25 mouse cellular contexts compared by ENCODE assay signal in genomic region chr16:93130622-93131021, GRCm38 (mm10).
DNase-seq lines count a peak whose midpoint lies in the region; ATAC-seq and TF ChIP-seq lines count a peak whose summit lies in the region.
"Had no signal": no experiment of that assay in that cellular context is flagged by ENCODE, and none has a peak within 500 bp of the region (broad histone marks: within the 10 kb centered on the region; RNA-seq: fewer than 3 reads in every experiment).

No protein-coding gene starts in this region.

- peak; percentile 61 for ATAC-seq in liver, embryonic 15.5 days (ENCODE audit: insufficient read depth)
- ATAC-seq: CD4-positive, CD25-positive, alpha-beta regulatory T cell, adult 4 months; forebrain, embryonic 14.5 days; midbrain, embryonic 15.5 days; Patski had no signal

- 68% methylated on average over 6 of the region's 6 CpGs for WGBS in heart, embryonic 10.5 days
- WGBS in limb, embryonic 10.5 days, result 85% methylated on average over 6 of the region's 6 CpGs
- WGBS in liver, embryonic 15.5 days (ENCODE audit: insufficient replicate concordance), result 46% methylated on average over 6 of the region's 6 CpGs

- no peaks in the 10 kb centered on the region for H3K36me3 ChIP-seq in heart, embryonic 10.5 days
- peaks cover 0 to 55% of the 10 kb centered on the region in 2 experiments; a peak in 2 of 4 replicates for H3K36me3 ChIP-seq in MEL (ENCODE audit: control insufficient read depth in 1 of 2, insufficient read depth in 2 of 2, low read length in 2 of 2)
- H3K36me3 ChIP-seq in limb, embryonic 10.5 days, result no peaks in the 10 kb centered on the region
- H3K36me3 ChIP-seq in liver, embryonic 15.5 days (replicated peaks), result no peaks in the 10 kb centered on the region
- H3K36me3 ChIP-seq: embryonic facial prominence, embryonic 12.5 days; lung, embryonic 15.5 days; midbrain, embryonic 15.5 days; neural tube, embryonic 12.5 days had no signal

- no peaks in the 10 kb centered on the region for H3K79me2 ChIP-seq in MEL (ENCODE audit: control insufficient read depth, insufficient read depth, low read length, poor library complexity)

- no peak for TF ChIP-seq POLR2A in MEL (IDR thresholded peaks at IDR 0.05; ENCODE audit: control insufficient read depth in 1 of 2, insufficient read depth in 1 of 2, low read depth in 1 of 2, low read length in 2 of 2, poor library complexity in 1 of 2)

- H3K9ac ChIP-seq in MEL (ENCODE audit: control insufficient read depth, low read depth, low read length, poor library complexity, severe bottlenecking), result no peak overlapping the region
- H3K9ac ChIP-seq in liver, embryonic 15.5 days, result peak overlapping the region; percentile 57; the same call in 1 of the 2 replicates
- H3K9ac ChIP-seq: embryonic facial prominence, embryonic 12.5 days; hindbrain, embryonic 14.5 days; lung, embryonic 15.5 days; midbrain, embryonic 15.5 days; neural tube, embryonic 12.5 days had no signal

- no peak for TF ChIP-seq CTCF in MEL (IDR thresholded peaks at IDR 0.05 in 2 of 3, conservative IDR thresholded peaks at IDR 0.05 in 1 of 3; ENCODE audit: control insufficient read depth in 1 of 3, insufficient read depth in 1 of 3, low read depth in 2 of 3, low read length in 3 of 3, poor library complexity in 1 of 3, severe bottlenecking in 1 of 3)

- no peaks in the 10 kb centered on the region for H3K4me1 ChIP-seq in heart, embryonic 10.5 days
- peaks cover 58 to 59% of the 10 kb centered on the region in 2 experiments for H3K4me1 ChIP-seq in MEL (ENCODE audit: control insufficient read depth in 1 of 2, insufficient read depth in 2 of 2, low read length in 2 of 2)
- H3K4me1 ChIP-seq in limb, embryonic 10.5 days, result peaks cover 3% of the 10 kb centered on the region; the same call in 1 of the 2 replicates
- H3K4me1 ChIP-seq in liver, embryonic 15.5 days (replicated peaks), result peaks cover 70% of the 10 kb centered on the region
- H3K4me1 ChIP-seq: embryonic facial prominence, embryonic 12.5 days; lung, embryonic 15.5 days; midbrain, embryonic 15.5 days; neural tube, embryonic 12.5 days had no signal

- TF ChIP-seq EP300 in MEL (IDR thresholded peaks at IDR 0.05; ENCODE audit: low read depth in 1 of 2, low read length in 2 of 2), result peak in 1 of 2 experiments; percentile 38; a peak in 2 of 4 replicates

- no peaks in the 10 kb centered on the region for H3K9me3 ChIP-seq in heart, embryonic 10.5 days
- H3K9me3 ChIP-seq in MEL (replicated peaks; ENCODE audit: insufficient read depth, low read length), result no peaks in the 10 kb centered on the region
- no peaks in the 10 kb centered on the region for H3K9me3 ChIP-seq in limb, embryonic 10.5 days (replicated peaks)
- H3K9me3 ChIP-seq in liver, embryonic 15.5 days (replicated peaks), result no peaks in the 10 kb centered on the region
- H3K9me3 ChIP-seq: embryonic facial prominence, embryonic 12.5 days; lung, embryonic 15.5 days; midbrain, embryonic 15.5 days; neural tube, embryonic 12.5 days had no signal

- DNase-seq in heart, embryonic 10.5 days (ENCODE audit: low spot score), result no peak
- no peak for DNase-seq in heart, adult 8-10 months (ENCODE audit: low spot score)
- no peak for DNase-seq in MEL (ENCODE audit: low read depth, low spot score)
- DNase-seq in limb, embryonic 10.5 days (ENCODE audit: low spot score), result no peak
- DNase-seq in thymus, postnatal 4 days, result no peak
- no peak for DNase-seq in urinary bladder, postnatal 10 days (ENCODE audit: low spot score)
- no peak for DNase-seq in layer of hippocampus, postnatal 14 days (ENCODE audit: low spot score in 2 of 2)
- DNase-seq: cerebellum, adult 18-20 months; gastrocnemius, postnatal 10 days; heart, postnatal 4 days; kidney, adult 2 months; kidney, postnatal 14 days; retina, postnatal 1 day; right cerebral cortex, postnatal 25 days; thymus, adult 2 months had no signal

- no peak for TF ChIP-seq RAD21 in MEL (IDR thresholded peaks at IDR 0.05; ENCODE audit: low read depth, low read length)

- H3K4me2 ChIP-seq in liver, embryonic 15.5 days, result peak overlapping the region; percentile 60
- H3K4me2 ChIP-seq: embryonic facial prominence, embryonic 12.5 days; hindbrain, embryonic 14.5 days; lung, embryonic 15.5 days; midbrain, embryonic 15.5 days; neural tube, embryonic 12.5 days had no signal

- H3K27me3 ChIP-seq in heart, embryonic 10.5 days (ENCODE audit: insufficient read depth, poor library complexity, severe bottlenecking), result peaks cover 31% of the 10 kb centered on the region
- H3K27me3 ChIP-seq in MEL (ENCODE audit: control insufficient read depth in 1 of 2, insufficient read depth in 2 of 2, low read length in 2 of 2), result no peaks in the 10 kb centered on the region
- 0 out of 2 replicates have a peak, but pooled peaks cover 4% of the 10 kb centered on the region for H3K27me3 ChIP-seq in limb, embryonic 10.5 days (ENCODE audit: low read depth, poor library complexity, severe bottlenecking)
- no peaks in the 10 kb centered on the region for H3K27me3 ChIP-seq in liver, embryonic 15.5 days
- H3K27me3 ChIP-seq: embryonic facial prominence, embryonic 12.5 days; lung, embryonic 15.5 days; midbrain, embryonic 15.5 days; neural tube, embryonic 12.5 days; Patski had no signal

- peak overlapping the region; percentile 53; the same call in 1 of the 2 replicates for H3K27ac ChIP-seq in heart, embryonic 10.5 days
- peak overlapping the region; percentile 81 for H3K27ac ChIP-seq in MEL (ENCODE audit: control insufficient read depth, low read depth, low read length)
- H3K27ac ChIP-seq in limb, embryonic 10.5 days, result 0 out of 2 replicates have a peak overlapping the region, but pooled peaks have one; percentile 0
- H3K27ac ChIP-seq in liver, embryonic 15.5 days (replicated peaks), result peak overlapping the region; percentile 92
- H3K27ac ChIP-seq: embryonic facial prominence, embryonic 12.5 days; hindbrain, embryonic 14.5 days; lung, embryonic 15.5 days; macrophage; midbrain, embryonic 15.5 days; neural tube, embryonic 12.5 days had no signal

- H3K4me3 ChIP-seq in heart, embryonic 10.5 days, result no peak overlapping the region
- H3K4me3 ChIP-seq in MEL (ENCODE audit: control insufficient read depth in 1 of 2, insufficient read depth in 1 of 2, low read depth in 2 of 2, low read length in 2 of 2), result no peak overlapping the region
- H3K4me3 ChIP-seq in limb, embryonic 10.5 days, result no peak overlapping the region
- no peak overlapping the region for H3K4me3 ChIP-seq in liver, embryonic 15.5 days (replicated peaks)
- H3K4me3 ChIP-seq: embryonic facial prominence, embryonic 12.5 days; lung, embryonic 15.5 days; midbrain, embryonic 15.5 days; neural tube, embryonic 12.5 days had no signal

TF ChIP-seq in MEL, 35 proteins besides CTCF, POLR2A, EP300 and RAD21:
- no peak for TF ChIP-seq NRF1 (IDR thresholded peaks at IDR 0.05; ENCODE audit: insufficient read depth, low read depth, low read length, poor library complexity, severe bottlenecking)
- TF ChIP-seq TAL1 (IDR thresholded peaks at IDR 0.05; ENCODE audit: low read length), result 0 out of 2 replicates have a peak, but pooled peaks have one; percentile 8
- TF ChIP-seq GATA1 (IDR thresholded peaks at IDR 0.05; ENCODE audit: low read depth, low read length), result 0 out of 2 replicates have a peak, but pooled peaks have one; percentile 11

Comparison
In these comparisons a context has a peak if more than half of its experiments do, and no peak if none do; other contexts are left out.
1. H3K27ac ChIP-seq: peak in every context shown above with its lines; median percentile 92 in liver, embryonic 15.5 days; 81 in MEL; 53 in heart, embryonic 10.5 days; 0 in limb, embryonic 10.5 days.